Mouse (Mus musculus) regulatory T cell (primary cell): ENCODE measurements around the gene Ikzf3.

Experiments used
- in situ Hi-C: fragments of 300-600 bp; cut with MboI, MseI; formaldehyde crosslinking; loops from one replicate; pipeline ENCODE4 v1.15.1; 2025; ENCODE audit warnings: high pct_unique_total_duplicates

Ikzf3 gene

DNA sequence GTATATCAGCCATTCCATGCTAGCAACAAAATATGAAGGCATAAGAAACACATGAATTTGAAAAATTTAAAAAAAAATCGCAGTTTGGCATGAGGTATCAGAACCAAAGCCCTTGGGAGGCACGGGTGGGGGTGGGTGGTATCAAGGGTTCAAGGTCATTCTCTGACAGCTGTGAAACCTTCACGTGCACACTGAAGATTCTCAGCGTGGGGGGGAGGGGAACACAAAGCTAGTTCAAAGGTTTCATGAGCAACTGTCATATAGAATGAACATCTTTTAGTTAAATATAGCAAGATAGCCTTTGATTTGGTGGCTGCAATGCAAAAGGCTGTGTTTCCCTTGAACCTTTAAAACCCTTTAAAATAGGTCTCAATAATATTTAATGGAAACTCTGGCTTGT is 20.7 kb downstream of the Ikzf3 start:
- in situ Hi-C loops = no loop called here

DNA sequence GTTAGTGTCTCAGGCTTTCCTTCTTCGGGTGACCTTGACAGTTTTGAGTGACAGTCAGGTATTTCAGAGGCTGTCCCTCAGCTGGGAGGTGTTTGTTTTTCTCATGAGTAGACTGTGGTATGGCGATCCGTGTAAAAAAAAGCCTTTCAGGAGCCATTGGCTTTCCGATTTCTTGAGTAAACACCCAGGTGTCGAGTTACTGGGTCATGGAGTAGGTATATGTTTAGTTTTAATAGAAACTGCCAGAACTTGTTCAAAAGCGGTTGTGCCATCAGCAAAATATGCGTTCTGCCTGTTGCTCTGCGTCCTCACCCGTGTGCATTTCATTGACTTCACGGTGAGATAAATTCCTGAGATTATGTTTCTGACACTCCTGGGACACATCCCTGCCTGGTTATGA is 25.4 kb downstream of the Ikzf3 start:
- in situ Hi-C loops = no loop called here

DNA sequence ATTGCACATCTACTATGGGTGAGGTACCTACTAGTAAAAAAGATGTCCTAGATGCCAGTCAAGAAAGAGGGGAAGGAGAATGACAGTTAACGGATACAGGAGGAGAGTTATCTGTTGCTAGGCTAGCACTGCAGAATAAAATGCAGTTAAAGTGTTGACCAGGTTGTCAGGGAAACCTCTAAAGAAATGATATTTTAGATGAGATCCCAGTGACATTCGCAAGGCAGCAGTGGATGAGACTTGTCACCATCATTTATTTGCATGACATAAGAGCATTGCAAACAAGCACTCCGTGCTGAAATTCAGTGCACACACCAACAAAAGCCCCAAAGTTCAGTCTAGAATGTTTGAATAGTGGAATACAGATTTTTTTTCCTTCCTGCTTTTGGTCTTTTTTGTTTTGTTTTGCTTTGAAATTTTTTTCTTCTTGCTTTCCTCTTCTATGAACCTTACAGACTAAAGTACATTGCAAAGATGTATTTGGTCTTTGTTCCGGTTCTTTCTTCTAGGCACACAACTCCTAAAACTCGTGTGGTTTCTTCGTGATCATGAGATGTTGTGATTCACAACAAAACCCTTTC is 32.4 kb downstream of the Ikzf3 start:
- in situ Hi-C loops = loop anchor here (5.0 kb wide), 1 partner anchor 46 kb away; no protein-coding TSS in a partner anchor

DNA sequence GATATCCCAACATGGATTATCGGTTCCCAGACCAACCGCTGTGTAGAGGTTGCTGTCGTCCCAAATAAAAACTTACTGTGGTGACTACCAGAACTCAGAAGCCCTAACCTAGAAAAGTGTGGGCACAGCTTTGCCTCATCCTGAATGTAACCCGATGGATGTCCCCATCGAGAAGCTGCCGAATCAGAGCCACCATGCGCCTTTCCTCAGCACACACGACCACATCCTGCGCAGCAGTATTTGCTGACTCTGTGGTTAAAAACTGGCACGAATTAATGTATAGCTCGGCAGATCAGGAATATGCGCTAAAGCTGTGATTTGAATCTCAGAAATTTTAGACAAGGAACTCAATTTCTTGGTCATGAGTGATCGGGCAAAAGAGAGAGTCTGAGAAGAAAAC is 33.0 kb downstream of the Ikzf3 start:
- in situ Hi-C loops = loop anchor here (5.0 kb wide), 1 partner anchor 46 kb away; no protein-coding TSS in a partner anchor

DNA sequence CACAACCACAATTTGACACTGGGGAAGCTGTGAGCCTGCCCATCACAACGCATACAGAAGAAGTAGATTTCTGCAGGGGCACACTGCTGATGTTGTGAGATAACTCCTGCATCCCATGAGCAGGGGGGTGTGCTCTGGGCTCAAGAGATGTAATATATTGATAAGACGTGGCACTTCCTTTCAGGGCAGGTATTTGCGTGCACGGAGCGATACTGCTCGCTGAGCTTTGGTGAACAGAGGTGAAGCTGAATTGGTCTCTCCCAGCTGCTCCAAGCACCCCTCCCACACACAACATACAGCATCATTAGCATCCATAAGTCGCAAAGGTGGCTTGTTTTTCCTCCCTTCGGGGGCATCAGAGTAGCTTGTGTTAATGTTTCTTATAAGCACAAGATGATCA is 35.7 kb downstream of the Ikzf3 start:
- in situ Hi-C loops = loop anchor here (5.0 kb wide), 1 partner anchor 43 kb away; no protein-coding TSS in a partner anchor

DNA sequence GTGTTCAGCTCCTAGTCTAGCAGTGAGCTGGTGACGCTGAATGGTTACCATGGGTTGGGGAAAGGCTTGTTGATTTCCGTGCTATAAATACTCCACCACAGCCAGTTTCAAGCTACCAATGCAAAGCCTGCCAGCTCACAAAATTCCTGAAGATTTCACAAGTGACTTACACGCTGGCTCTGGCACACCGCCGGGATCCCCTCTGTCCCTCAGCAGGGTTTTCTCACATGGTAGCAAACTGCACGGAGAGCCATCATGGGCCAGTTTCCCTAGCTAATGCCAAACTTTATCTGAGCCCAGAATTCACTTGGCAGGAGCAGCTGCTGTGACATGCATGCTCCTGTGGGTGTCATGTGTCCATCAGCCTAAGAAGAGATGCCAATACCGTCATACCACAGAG is 36.4 kb downstream of the Ikzf3 start:
- in situ Hi-C loops = loop anchor here (5.0 kb wide), 1 partner anchor 33 kb away; no protein-coding TSS in a partner anchor

DNA sequence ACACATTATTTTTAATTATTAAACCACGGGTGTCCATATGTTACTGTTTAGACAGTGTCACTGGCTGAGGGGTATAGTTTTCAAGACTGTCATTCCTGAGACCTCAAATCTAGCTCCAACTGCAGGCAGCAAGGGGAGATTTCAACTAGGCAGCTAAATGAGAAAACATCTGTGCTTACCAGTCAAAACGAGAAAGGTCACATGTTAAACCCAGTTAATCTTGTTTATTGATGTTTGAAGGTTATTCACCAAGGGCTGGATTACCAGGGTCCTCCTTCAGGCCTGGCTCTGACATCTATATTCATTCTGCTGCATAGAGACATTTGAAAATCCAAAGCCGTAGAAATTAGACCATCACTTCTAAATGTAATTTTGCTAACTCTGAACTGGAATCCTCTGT is 40.9 kb downstream of the Ikzf3 start:
- in situ Hi-C loops = loop anchor here (5.0 kb wide), 1 partner anchor 37 kb away; no protein-coding TSS in a partner anchor

DNA sequence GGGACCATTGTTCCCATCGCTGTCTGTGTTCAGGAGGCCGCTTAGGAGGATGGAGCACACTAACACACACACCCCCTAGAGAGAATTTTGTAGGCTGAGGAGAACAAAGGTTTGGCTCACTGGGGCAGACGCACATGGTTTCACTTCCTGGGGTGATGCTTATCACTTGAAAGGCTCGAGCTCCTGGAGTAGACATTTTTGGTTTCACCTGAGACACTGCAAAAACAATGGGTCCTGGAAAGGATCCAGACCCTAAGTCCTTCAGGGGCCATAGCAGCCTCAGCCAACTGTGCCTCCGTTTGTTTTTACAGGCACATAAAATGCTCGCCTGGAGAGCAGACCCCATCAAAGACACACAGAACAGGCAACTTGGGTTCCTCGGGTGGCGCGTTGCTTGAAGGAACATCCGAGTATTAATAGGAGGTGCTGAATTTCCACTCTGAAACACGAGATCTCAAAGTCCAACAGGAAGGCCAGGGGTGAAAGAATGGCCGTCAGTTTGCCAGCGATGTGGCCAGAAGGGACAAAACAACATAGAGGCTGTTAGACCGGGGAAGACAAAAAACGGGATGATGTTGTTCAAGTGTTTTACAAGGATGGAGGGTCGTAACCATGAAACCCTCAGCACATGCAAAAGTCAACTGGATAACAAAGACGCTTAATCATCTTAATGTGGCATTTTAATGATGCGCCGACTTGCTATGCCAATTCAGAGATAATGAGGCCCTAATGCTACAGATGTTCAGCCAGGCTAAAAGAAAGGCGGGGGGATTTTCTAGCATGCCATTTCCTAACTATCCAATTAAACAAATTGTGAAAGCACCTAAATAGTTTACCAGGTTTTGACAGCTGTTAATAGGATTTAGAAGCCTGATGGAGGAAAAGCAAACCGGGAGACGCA is 48.2 kb downstream of the Ikzf3 start:
- in situ Hi-C loops = no loop called here

DNA sequence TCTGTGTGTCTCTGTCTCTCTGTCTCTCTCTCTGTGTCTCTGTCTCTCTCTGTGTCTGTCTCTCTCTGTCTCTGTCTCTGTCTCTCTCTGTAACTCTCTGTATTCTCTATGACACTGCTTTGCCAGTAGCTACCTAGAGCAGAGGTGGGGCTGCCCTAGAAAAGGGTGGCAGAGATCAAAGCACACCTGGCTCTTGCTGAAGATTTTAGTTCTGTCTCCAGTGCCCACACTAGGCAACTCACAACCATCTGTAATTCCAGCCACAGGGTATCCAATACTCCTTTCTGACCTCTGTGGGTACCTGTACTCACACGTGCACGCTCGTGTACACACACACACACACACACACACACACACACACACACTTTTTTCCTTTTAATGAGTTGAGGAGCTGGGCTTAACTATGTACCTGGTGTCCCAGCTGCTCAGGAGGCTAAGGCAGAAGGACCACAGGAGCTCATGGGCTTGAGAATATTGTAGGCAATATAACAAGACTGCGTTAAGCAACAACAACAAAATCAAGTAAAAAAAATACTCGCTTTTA is 50.6 kb downstream of the Ikzf3 start:
- in situ Hi-C loops = no loop called here

DNA sequence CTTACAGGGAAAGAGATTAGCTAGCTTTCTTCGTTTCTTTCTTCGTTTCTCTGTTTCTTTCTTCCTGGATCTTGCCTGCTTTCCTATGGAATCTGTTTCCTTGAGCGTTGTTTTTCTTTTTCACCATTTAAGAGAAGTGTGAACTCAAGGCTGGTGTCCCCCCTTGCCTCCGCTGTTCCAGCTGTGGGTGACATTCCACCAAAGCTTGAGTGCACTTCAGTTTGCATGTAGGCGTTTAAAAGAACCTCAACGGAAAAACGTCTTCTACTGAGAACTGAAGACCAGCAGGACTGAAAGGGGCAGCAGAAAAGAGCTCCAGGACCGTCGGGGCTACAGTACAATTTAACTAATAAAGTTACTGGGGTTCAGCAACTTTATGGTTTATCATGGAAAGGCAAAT is 52.4 kb downstream of the Ikzf3 start:
- in situ Hi-C loops = no loop called here

DNA sequence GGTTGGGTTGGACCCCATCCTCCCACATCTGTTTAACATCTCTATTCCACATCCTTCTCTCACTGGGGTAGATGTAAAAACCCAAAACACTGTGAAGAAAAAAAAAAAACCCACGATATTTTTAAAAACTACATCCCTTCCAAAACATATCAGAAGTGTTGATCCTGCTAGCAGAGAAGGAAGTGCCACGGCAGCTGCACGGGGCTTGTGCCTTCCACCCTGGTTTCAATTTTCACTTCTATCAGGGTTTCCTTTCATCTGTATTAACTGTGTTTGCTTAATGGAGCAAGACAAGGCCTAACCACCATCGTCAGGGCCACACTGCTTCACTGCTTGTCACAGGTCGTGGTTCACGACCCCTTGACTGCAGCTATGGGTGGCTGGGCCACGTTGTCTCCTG is 52.9 kb downstream of the Ikzf3 start:
- in situ Hi-C loops = no loop called here

DNA sequence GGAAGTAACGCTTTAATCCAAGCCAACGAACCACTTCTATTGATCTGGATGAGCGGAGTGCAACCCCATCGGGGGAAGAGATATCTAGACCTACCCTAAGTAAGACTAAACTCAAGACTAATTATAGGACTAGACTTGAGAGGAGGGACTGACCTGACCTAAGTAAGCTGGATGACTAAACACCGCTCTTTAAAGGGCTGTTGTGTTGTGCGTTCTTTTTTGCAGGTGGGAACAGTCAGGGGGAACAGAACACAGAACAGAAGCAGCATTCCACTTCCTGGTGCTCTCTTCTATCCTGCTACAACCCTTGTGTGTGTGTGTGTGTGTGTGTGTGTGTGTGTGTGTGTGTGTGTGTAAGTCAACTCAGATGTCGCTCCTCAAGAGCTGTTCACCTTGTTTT is 54.3 kb downstream of the Ikzf3 start:
- in situ Hi-C loops = no loop called here

DNA sequence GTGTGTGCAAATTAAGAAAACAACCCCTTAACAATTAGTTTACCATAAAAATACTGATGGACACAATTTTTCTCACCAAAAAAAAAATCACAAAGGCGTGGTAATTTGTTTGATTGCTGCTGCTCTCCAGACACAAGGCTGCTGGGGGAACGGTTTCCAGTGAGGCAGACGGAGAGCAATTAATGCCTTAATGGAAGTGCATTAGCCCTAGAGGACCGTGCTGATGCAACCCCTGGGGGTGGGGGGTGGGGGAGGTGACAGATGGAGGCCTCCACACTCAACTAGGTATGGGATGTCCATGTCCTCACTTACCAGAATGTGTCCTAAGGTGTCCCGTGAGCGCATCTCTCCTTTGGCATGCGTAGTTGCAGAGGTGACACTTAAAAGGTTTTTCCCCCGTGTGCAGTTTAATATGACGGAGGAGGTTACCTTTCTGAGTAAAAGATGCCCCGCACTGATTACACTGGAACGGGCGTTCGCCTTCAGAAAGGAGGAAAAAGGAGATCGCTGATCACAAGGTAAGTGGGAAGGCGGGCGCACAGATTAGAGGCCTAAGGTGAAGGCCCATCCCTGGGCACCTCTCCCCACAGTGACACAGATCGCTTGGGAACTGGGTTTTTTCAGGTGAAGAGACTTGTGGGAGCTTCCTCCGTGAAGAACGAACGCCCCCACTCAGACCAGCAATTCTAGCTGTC is 57.1 kb downstream of the Ikzf3 start:
- in situ Hi-C loops = no loop called here

DNA sequence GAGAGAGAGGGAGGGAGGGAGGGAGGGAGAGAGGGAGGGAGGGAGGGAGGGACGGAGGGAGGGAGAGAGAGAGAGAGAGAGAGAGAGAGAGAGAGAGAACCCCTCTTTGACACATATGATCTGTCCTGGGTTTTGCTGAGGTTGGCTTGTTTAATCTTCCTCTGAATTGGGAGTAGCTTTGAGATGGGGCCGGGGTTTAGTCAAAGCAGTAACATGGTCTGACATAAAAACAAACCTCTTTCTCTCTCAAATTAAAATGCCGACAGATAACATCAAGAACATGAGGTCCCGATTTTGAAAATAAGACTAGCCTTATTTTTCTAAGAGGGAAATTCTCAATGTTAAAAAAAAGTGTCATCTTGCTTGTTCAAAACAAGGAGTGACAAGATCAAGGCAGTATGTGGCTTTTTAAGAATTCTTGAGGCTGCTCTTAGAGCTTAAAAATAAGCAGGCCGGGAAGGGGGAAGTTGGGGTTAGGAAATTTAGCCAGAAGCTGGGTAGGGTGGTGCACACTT is 58.2 kb downstream of the Ikzf3 start:
- in situ Hi-C loops = no loop called here

DNA sequence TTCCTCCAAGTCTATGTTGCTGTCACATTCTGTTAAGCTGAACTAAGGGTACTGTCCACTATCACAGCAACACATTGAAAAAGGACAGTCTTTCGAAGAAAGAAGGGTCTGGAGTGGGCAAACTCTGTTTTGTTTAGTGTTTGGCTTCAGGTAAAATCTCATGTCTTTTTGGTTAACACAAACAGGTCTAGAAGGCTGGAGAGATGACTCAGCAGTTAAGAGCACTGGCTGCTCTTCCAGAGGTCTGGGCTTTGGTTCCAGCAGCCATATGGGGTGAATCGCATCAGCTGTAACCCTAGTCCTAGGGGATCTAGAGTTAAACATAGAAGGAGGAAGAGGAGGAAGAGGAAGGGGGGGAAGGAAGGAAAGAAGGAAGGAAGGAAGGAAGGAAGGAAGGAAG is 60.1 kb downstream of the Ikzf3 start:
- in situ Hi-C loops = no loop called here

DNA sequence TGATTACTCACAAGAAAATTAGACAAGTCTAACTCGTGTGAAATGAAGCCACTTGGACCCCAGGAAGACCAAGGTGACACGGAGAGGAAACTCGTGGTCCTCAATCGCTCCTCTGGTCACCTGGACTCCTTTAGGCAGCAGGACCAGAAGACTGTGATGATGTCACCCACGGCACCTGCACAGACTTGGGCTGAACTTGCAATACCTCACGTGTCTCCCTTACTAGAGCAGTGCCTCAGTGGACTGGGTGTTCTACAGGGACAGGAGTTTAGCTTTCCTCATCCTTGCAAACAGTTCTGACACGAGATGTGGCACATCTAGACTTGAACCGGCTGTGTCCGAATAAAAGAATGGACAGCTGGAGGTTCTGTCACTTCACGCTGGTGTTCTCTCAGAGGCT is 63.8 kb downstream of the Ikzf3 start:
- in situ Hi-C loops = no loop called here

DNA sequence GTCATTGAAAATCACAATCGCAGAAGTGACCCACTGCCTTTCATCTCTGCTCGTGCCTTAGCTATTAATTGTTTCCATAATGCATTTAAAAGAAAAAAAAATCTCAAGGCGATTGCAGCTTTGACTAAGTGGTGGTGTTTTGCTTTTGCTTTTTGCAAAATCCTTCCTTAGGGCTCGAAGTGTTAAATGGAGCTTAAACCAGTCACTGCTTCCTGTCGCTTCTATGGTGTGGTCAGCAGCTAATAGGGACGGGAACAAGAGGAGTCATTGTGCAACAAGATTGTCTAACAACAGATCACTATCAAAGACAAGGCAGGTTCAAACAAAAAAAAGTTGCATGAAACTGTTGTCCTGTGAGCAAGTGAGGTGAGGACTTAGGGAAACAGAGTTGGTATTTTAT is 64.6 kb downstream of the Ikzf3 start:
- in situ Hi-C loops = no loop called here

DNA sequence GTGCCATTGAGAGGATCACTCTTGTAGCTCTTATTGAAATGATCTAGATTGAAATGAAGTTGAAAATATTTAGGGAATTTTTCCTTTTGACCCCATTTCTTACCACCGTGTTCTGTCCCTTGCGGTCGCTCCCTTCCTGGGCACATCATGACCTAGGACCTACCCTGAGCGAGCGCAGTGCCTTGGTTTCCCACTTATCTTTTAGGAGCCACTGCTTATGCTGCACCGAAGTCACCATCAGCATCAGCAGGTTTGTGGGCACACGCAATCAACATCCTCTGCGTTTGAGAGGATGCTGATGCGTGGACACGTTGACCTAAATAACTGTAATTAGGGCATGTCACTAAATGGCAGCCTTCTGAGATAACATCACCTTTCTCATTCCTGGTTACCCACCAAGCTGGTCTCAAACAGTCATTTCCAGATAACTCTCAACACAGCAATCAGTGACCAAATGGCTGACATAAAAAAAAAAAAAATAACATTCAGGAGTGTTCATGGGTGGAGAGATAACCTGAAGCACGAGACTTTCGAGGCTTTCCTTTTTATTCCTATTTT is 65.8 kb downstream of the Ikzf3 start:
- in situ Hi-C loops = no loop called here

DNA sequence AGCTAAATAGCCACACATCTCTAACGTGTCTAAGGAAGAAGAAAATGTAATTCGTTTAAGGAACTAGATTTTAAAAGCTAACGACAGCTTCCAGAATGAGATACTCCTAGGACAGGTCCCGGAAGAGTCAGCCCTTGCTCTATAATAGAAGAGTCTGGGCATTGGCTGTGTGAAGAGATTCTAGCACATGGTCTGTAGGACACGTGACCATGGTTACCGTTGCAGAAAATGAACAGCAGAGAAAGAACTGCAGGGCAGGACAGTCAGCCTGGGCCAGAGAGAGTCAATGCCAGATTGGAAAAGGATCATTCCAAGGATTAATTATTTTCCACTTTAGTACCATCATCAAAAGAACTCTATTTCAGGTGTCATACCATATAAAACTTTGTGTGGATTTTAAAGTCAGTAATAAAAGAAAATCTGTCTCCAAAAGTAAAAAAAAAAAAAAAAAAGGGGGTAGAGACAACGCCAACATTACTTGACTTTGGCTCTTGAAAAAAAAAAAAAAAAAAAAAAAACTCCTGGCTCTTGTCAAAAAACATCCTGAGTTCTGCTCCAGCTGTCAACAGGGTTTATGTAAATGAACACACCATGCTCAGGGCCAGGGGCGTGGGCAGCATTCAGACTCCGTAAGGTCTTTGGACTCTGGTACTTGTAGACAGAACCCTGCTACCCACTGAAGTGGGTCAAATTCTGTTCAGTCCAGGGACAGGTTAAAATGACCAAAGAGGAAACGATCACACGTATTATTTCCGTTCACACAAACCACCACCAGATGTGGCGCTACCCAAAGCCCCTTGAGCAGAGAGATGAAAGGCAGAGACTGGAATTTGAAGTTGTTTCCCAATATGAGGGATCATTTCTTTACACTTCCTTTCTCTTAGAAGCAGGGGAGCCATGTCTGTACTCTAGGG is 66.5 kb downstream of the Ikzf3 start:
- in situ Hi-C loops = no loop called here

DNA sequence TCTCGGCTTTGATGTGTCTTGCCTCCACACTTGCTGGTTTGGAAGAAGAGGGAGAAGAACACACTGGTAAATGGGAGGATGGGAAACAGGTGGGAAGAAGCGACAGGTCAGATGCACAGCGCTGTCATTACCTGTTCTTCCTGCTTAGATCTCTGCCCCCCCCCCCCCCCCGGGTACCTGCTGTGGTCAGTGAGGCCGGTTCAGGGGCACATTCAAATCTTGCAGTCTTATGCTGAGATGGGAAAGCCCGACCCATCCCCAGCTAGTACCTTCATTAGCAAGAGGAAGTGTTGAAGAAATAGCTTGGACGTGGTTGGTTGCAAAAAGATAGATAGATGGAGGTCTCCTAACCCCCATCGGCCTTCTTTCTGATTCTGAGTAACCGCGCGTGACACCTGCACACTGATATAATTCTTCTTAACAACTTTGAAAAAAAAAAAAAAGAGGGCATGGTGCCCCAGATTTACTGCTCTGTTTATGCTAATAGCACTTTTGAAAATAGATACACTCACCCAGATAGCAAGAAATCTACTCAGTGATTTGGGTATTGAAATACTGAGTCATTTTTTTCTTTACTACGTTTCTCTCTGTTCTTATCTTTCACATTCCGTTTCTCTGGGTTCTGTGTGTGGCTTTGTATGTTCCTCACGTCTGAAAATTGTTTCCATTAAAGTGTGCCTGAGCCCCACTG is 68.7 kb downstream of the Ikzf3 start:
- in situ Hi-C loops = no loop called here
